Mouse (Mus musculus): ENCODE data around the gene Atf4.

Atf4 gene

DNA sequence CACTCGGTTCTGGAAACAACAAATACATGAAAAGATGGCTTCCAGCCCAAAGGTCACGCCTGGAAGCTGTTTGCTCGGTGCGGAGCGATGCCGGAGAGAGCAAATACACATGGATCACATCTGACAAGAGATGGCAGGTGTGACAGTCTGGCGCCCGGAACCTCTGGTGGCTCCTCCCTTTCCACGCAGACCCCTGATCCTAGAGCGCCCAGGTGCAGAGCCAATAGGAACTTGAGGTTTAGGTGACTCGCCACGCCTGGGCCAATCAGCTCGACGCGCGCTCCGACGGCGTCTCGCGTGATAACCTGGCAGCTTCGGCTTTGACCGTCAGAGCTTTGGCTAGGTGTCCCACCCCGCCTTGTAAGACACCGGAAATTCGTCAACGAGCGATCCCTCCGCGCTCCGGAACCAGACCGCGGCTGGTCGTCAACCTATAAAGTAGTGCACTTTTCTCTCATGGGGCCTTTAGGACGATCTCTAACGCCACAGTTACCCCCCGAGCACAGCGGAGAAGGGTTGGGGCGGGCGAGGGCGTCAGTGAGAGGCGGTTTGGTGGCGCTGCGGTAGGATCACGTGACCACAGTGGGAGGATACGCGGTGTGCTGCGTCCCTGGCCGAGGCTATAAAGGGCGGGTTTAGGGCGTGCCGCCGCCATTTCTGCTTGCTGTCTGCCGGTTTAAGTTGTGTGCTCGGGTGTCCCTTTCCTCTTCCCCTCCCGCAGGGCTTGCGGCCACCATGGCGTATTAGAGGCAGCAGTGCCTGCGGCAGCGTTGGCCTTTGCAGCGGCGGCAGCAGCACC lies at the start of gene Atf4:
Gene Atf4, plus strand, starts transcription at position 338 of the 799 bp plus-strand sequence.
- DNase-seq, result peak; percentile 99

DNA sequence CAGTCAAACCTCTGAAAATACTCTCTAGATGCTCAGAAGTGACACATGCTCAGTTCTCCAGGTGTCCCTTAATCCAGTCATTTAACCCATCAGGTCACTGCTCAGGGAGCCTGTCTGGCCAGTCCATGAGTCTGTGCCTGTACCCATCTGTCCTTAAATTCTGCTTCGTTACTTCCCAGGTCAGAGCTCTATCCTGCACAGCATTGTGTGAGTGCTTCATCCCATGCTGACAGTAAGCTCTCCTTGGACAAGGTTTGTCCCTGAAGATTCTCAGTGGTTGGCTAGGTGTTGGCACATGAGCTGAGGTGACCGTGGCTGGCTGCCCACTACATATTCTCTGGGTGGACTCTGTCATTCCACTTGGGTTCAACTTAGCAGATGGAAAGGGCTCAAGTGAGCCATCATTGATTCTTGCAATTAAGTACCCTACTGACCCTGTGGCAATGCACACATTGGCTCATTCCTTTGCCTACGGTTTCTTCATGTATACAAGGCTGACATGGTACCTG lies 48.9 kb upstream of the Atf4 start:
- DNase-seq, result no peak

DNA sequence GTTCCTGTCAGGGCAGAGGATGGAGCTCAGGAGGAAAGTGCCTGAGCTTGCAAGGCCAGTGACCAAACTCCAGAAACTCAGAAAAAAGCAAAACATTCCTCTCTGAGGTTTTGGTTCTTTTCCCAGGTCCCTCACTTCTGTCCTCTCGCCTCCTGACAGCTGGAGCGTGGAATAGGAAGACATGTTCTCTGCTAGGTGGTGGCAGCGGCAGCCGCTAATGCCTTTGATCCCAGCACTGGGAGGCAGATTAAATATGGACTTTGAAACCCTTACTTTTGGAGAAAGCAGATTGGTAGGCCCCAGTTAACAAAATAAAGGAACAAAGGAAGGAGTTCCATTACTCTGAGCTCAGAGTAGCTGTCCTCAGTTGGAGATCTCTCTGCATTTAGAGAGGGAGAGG lies 46.5 kb upstream of the Atf4 start:
- DNase-seq, result no peak

DNA sequence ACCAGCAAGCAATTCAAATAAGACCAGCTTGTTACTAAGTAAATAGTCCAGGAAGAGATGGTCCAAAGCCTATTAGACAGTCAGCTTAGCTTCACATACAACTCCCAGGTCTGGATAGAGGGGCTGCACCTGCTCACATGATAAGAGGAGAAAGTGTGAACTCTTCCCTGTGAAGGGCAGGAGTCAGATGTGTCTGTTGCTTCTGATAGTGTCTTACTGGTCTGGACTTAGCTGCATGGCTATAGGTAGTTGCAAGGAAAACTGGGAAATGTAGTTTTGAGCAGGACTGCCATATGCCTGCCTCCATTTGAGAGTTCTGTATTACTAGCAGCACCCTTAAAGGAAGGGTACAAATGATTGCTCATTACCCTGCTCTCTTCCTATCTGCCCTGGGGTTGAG lies 41.3 kb upstream of the Atf4 start:
- DNase-seq, result no peak

DNA sequence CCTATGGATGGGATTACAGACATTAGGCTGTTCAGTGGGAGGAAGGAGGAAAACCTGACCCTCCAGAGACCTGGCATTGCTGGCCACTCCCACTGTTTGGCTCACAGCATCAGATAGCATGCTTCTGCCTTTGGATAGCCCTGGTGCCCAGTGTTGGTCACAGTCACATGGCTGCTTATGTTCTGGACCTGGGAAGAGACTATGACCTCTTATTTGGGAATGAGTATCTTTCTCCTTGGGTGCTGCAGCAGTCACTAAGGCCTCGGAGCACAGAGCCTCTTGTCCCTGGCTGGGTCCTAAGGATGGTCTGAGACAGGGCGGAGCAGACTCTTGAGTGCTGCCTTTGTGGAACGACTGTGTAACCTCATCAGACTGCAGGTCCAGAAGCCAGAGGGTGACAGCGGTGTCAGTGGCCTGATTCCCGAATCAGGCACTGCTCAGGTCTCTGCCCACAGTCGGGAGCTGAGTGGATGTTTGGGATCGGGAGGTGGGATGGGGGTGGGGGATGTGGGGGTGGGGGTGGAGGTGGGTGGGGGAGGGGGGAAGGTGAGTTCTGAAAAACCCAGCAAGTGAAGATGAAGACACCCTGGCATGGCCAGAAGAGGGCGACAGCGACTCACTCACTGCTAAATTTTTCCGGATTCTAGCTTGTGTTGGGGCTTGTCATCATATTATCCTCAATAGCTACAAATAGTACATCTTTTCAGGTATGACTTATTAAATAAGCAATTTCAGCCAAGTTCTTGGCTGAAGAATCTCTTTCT lies 39.1 kb upstream of the Atf4 start:
- DNase-seq, result peak; percentile 56

DNA sequence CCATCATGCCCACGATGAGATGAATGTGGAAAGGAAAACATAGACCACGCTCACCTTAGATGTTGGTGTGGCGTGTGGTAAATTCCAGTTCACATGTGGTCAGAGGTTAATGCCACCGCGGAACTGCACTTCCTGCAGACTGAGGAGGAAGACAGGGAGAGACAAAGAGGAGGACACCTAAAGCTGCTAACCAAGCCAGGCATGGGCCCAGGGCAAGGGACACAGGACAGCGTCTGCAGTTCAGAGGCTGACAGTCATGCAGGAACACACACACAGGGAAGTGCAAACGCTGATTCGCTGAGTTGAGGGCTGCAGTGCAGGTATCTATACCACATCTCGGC lies 38.5 kb upstream of the Atf4 start:
- no peak for DNase-seq

DNA sequence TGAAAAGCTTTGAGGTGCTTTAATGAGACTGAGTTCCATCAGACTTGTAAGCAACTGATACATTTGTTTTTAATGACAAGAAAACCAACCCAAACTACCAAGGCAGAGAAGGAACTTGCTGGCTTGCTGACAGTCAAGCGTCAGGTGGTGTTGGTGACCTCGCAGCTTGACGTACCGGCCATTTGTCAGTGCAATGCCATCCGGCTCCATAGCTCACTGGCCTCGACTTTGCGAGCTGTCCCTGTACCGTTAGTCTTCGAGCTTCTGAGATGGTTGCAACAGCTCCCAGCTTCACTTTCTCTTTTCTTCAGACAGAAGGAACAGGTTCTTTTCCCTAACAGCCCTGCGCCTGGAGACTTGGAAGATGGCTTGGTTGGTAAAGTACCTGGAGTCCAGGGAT lies 37.5 kb upstream of the Atf4 start:
- no peak for DNase-seq

DNA sequence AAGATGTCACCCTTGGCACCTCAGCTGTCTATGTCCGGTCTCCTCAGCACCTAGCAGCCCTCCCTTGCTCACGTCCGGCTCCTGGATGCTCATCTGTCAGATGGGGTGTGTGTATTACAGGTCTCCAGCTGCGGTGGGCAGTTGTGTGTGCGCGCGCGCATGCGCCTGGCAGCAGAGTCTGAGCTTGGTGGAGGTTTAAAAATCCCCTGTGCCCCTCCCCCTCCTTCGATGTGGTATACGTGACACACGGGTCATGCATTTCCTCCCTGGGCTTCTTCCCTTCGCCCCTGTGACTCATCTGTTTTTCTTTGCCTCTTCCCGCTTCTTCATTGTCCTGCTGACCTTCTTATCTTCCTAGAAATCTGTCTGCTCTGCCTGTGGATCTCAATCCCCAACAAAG lies 35.8 kb upstream of the Atf4 start:
- no peak for DNase-seq

DNA sequence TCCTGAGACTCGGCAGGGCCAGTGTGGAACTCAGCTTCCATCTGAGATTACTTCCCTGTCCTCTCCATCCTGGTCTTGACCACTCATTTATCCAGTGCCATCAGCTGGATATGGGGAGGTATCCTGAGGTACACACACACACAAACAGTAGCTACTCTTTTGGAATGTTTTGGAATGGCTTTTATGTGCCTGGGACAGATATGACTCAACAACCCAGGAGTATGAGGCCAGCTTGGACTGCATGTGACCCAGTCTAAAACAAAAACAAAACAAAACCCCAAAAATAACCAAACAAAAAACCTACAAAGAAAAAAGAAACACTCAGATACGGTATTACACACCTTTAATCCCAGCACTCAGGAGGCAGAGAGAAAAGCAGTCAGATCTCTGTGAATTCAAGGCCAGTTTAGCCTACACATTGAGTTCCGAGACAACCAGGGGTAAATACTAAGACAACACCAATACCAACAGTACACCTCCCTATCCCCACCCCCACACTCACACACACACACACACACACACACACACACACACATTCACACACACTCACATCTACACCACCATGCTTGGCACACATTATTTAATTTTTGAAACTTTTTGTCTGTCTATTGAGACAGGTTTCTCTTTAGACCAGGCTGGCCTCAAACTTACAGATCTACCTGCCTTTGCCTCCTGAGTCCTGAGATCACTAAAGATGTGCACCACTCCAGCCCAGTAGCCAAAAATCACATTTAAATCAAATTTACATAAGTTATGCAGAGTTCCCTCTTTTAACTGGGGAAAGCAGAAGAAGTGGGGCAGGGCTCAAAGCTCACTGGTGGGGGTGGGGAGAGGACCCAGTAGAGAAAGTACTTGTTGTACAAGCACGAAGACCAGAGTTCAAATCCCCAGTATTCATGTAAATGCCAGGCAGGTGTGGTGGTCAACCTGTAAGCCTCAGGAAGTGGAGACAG lies 35.0 kb upstream of the Atf4 start:
- DNase-seq, result no peak

DNA sequence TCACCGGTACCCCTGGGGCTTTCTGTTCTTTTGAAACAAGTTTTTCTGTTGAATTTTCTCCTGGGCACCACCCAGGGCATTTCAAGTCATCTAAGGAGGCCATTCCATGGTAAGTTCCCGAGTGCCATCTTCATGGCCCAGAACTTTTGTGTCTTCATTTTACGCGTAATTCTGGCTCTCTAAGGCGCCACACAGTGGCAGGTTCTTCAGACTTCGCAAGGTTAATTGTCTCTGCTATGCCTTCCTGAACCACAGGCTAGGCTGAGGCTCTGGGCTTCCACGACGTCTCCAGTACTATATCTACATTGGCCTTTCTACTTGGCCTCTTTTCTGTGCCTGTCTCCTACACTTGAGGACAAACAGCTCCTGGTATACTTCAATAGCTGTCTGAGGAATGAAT lies 34.0 kb upstream of the Atf4 start:
- no peak for DNase-seq

DNA sequence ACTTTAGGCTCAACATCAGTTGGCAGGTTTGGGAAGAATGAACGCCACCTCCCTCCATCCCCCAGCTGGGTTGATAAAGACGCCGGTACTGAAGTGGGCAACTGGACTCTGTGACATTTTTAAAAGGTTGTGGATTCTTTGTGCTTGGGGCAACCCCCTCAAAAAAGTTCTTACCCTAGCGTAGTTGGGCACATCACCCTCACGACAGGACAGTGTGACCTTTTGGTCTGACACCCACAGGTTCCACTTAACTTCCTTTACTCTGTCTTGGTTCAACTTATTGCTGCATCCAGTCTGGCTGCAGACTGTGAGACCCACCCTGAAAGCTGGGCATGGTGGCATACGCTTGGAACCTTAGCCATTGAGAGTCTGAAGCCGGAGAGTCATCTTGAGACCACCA lies 31.2 kb upstream of the Atf4 start:
- DNase-seq, result no peak

DNA sequence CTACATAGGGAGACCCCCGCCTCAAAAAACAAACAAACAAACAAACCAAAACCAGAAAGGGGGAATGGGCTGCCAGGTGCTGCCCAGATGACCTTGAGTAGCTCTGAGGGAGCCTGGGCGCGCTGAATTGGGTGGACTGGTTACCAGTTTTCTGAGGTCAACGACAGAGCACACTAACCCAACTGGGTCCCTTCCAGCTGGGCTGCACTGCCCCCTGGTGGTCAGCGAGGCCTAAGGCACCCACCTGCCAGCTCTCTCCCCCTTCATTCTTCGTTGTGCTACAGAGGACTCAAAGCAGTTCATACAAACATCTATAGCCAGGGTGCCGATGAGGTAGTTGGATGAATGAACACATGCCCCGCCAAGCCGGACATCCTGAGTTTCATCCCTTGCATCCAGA lies 29.8 kb upstream of the Atf4 start:
- peak; percentile 82 for DNase-seq

DNA sequence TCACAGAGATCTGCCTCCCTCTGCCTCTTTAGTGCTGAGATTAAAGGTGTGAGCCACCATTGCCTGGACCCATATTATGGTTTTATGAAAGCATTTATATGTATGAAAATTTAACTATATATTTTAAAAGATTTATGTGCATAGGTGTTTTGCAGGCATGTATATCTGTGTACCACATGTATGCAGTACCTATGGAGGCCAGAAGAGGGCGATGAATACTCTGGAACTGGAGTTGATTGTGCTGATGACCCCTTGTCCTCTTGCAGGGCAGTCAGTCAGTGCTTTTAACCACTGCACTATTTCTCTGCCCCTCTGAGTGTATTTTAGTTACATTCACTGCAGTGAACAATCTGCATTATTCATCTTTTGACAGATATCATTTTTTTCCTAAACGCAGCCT lies 29.2 kb upstream of the Atf4 start:
- peak; percentile 84 for DNase-seq

DNA sequence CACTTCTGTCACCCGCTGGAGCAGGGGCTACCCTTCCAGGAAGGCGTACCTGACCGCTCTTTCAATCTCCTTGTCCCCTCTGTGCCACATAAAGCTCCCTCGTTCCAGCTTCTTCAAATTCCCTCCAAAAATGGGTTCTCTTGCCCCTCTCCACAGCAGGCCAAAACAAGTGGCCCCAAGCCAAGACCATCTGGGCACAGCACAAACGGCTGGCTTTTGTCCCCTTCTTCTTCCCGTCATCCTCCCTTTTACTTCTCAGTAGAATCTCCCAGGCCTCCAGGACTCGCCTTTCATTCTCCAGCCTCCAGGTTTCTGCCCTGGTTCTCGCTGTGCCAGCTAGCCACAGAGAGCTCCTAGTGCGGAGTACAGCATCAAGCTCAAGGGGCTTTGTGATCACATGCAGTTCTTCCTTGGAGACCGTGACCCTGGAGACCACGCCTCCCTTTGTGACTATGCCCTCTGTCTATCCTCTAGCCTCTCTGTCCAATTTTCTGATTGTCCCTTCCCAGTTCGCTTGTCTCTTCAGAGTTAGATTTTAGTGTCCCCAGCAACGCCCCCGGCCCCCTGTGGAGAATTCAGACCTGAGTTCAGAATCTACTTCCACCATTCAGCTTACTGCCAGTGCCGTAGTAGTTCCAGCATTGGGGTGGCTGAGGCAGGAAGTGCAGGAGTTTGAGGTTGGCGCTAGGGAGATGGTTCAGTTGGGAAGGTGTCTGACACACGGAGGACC lies 26.7 kb upstream of the Atf4 start:
- no peak for DNase-seq

DNA sequence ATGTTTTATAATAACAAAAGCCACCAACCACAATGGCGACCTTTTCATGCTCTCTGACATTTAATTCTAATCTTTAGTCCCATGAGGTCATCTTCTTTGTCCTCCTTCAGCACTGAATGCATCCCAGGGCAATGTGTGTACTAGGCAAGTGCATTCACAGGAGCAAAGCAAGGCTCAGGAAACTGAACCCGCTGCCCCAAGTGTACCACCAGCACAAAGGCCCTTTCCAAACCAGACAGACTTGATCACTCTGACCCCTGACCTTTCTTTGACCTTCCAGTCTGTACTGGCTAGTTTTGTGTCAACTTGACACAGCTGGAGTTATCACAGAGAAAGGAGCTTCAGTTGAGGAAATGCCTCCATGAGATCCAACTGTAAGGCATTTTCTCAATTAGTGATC lies 22.7 kb upstream of the Atf4 start:
- DNase-seq, result no peak

DNA sequence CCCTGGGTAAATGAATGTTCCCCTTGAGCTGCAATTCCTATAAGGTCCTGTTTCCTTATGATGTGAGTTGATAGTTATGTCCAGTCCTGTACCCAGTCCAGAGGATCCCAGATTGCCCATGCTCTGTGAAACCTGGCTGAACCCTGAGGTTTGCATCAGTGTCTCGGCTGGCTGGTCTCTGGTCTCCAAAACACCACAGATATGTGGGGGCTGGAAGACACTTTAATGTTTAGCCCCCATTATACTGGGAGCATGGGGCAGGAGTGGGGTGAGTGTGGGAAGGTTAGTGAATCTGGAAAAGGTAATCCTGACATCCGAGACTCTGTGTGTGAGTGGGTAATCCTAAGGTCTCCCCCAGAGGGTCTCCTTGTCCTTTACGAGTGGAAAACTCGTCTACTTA lies 21.9 kb upstream of the Atf4 start:
- DNase-seq, result no peak

DNA sequence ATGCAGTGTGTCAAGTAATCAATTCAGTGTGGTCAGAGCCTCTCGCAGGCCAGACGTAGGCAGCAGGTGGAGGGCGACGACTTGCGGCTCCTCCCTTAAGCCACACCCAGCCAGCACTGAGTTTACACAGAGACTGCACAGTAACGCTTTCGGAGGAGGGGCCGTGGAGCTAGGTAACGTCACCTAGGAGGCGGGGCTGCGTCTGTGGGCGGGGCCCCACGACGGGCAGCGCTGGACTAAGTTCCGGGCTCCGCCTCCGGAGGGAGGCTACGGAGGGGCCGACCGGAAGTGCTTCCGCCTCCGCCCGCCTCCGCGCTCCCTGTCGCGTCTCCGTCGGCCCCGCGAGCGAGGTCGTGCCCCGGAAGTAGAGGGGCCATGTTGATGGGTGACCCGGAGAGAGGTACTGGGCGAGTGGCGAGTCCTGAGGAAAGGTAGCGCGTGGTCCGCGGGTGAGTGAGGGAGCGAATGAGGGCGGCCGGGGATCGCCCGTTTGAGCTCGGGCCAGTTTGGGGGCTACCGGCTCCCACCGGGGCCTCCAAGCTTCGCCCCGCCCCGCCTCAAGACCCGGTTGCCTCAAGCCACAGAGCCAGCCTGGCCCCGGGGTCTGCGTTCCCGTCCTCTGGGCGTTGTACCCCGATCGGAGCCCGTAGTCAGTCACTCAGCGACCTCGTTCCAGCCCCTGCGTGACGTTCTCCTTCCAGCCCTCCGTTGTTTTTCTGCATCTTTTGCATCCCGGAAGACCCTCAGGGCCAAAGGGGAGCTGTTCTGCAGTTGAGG lies 21.1 kb upstream of the Atf4 start, which contains the start of gene Mief1:
Gene Mief1, plus strand, starts transcription at position 286 of the 777 bp plus-strand sequence.
- DNase-seq, result peak; percentile 99

DNA sequence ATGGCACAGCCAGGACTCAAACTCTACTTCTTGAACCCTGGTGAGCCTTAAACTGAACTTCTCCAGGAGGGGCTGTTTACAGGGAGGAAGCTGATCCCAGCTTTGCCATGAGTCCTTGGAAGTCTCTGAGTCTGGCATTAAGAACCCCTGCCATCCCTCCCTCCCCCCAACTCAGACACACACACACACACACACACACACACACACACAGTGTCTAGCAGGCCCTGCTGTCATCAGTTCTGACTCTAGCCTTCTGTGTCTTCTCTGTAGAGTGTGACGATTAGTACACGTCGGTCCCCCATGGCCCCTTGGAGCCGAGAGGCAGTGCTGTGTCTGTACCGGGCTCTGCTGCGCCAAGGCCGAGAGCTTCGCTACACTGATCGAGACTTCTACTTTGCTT lies 19.4 kb upstream of the Atf4 start, which contains the start of gene AC140267.1:
Gene AC140267.1, plus strand, starts transcription at position 301 of the 400 bp plus-strand sequence.
- DNase-seq, result no peak

DNA sequence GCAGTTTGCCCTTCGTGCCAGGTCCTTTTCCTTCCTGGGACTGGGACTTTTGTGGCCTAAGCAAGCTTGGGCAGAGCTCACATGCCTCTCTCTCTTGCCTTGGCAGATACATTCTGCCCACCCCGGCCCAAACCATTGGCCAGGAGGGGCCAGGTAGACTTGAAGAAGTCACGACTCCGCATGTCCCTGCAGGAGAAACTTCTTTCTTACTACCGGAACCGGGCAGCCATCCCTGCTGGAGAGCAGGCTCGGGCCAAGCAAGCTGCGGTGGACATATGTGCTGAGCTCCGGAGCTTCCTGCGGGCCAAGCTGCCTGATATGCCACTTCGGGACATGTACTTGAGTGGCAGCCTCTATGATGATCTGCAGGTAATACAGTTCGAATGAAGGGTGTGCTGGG lies 6.8 kb upstream of the Atf4 start:
- DNase-seq, result no peak

DNA sequence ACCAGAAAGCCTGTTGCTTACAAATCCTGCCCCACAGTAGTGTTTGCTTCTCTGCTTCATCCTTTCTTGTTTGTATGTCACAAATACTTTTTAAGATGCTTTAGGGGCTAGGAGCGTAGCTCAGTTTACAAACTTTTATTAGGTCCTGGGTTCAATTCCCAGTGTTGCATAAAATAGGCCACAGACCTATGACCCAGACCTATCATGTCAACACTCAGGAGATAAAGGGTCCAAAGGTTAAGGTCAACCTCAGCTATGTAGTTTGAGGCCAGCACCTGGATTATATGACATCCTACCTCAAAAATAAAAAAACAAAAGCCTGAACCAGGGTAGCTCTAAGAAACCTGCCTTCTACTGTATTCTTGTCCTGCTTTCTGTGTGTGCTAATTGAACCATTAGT lies 6.4 kb upstream of the Atf4 start:
- DNase-seq, result no peak

DNA sequence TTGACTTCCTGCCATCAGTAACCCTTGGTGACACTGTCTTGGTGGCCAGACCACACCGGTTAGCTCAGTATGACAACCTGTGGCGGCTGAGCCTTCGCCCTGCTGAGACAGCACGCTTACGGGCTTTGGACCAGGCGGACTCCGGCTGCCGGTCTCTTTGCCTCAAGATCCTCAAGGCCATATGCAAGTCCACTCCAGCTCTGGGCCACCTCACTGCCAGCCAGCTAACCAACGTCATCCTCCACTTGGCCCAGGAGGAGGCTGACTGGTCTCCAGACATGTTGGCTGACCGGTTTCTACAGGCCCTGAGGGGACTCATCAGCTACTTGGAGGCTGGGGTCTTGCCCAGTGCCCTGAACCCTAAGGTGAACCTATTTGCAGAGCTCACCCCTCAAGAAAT lies 5.3 kb upstream of the Atf4 start:
- no peak for DNase-seq
